Mouse (Mus musculus): ENCODE results near the gene Olfr1106.

Gene Olfr1106

DNA sequence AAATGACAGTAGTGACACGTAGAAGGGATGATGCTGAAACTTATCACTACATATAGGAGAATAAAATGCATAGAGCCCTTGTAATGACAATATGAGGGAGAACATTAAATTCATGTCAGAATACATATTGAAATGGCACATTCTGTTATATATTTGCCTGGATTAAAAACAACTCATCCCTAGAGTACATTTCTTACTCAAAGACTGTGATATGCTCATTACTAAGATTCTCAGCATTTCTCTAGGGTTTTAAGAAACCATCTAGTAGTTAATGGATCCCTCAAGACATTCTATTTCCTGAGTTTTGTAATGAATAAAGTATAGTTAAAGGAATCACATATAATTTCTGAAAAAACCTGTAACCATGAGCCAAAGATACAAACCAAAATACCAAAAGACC lies at the start of gene Olfr1106:
TSS of gene Olfr1106 (minus strand) at position 101 of the 400 bp plus-strand sequence.
- no peak for DNase-seq

DNA sequence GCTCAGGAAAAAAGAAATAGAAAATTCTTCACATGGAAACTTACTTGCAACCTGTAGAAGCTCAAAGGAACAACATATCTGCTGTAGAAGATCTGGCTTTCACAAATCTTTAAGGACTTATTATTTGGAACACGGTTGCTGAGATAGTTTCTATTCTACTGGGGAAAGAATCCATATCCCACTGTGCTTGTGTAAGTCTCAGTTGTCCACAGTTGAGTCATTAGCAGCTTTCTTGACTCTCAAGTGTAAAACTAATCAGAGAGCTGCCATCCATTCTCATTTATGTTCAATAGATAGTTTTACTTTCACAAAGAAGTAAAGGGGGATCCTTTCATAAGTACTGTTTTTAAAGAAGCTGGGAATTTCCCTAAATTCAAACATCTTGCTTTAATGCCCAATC lies 43.8 kb upstream of the Olfr1106 start, which contains the start of gene Olfr1109:
TSS of gene Olfr1109 (minus strand) at position 101 of the 400 bp plus-strand sequence.
- no peak for DNase-seq

- no peak for DNase-seq
These were observed 23.6 kb upstream of the Olfr1106 start, which contains the start of gene Olfr1107 for GRCm38 (mm10) chr2:87075717-87076116. Gene Olfr1107, minus strand, starts transcription at chr2:87075817.

GRCm38 (mm10) chr2:87036431-87036830 lies 15.6 kb downstream of the Olfr1106 start, which contains the start of gene Olfr1105:
Gene Olfr1105, minus strand, starts transcription at chr2:87036531.
- DNase-seq, result no peak

DNA sequence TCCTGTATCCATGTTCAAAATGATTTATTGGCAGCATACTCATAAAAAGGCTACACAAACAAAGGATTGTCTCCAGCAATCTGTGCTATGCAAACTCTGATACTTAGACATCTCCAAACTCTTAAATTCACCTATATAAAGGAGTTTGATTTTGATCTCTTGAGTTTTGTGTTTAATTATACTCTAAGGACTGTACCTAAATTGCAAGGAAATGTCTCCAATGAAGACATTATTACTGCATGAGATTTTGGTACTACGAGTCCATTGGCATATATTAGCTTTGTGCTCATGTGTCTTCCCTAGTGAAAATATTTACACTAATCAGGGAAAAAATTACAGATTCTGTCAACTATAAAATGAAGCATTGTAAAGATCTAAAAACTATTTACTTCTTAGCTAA lies 25.1 kb downstream of the Olfr1106 start, which contains the start of gene Olfr1104:
TSS of gene Olfr1104 (minus strand) at position 101 of the 400 bp plus-strand sequence.
- DNase-seq, result no peak

DNA sequence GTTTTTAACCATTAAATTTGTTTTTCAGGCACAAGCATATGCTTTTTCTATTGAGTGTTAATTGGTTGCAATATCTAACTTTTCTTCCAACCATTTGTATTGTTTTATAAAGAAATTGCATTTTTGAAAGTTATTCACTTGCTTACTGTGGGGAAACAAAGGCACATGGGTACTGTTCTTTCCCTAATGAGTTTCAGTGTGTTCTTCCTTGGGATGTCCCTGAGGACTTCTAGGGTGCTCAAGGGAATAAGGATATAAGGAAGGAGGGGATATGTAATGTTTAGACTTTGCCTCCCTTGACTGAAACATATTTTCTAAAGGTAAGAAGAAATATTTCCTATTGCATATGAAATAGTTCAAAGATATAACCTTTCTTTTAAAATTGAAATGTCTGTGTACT lies 54.0 kb downstream of the Olfr1106 start, which contains the start of gene Olfr1102:
TSS of gene Olfr1102 (plus strand) at position 301 of the 400 bp plus-strand sequence.
- DNase-seq, result no peak

All from cerebellum, adult 11 months (tissue).